Mouse (Mus musculus) liver, embryonic 15.5 days (tissue): ENCODE measurements around the gene Mavs. TPM values are rescaled to one million over a fixed set of nuclear protein-coding genes. Genes with fewer than 3 reads are reported as not detected.

Experiments
- microRNA-seq: library from miRNA; unstranded; fragments of <30 nt; microRNA quantifications from one replicate; pipeline ENCODE4, GENCODE M21; 2016
- polyA plus RNA-seq: library from polyadenylated mRNA; unstranded; fragments of >200 nt; fragmentation: Nextera tagmentation; extraction: Ambion mirVana; gene quantifications from 2 replicates; pipeline ENCODE4 v1.2.1, GENCODE M21; 2015

Gene Mavs
- polyA plus RNA-seq, 1 experiment from 2014 or later: 29.8 TPM

Small RNA genes lying within 50 kb of the gene (microRNA-seq; reads per million reads assigned to microRNA genes)
- gene Mir103-2: 112 reads per million, percentile 55 among the genes with 10 or more reads in this experiment

Other genes with a start within 250 kb of the Mavs start
- gene Gfra4, start 191.0 kb upstream of the Mavs start, polyA plus RNA-seq: 0.23 and 0.37 TPM in 2 replicates
- gene Adam33, start 170.2 kb upstream of the Mavs start, polyA plus RNA-seq: 0.62 and 0.86 TPM in 2 replicates
- 1.5 and 1.7 TPM in 2 replicates for gene Siglec1, start 147.3 kb upstream of the Mavs start, polyA plus RNA-seq
- gene Hspa12b, start 106.8 kb upstream of the Mavs start, polyA plus RNA-seq: 1.8 and 1.9 TPM in 2 replicates
- not detected in 2 replicates for gene Gm11037, start 100.6 kb upstream of the Mavs start, polyA plus RNA-seq
- 135 and 147 TPM in 2 replicates for gene 1700037H04Rik, start 74.0 kb upstream of the Mavs start, polyA plus RNA-seq
- 4.1 and 5.4 TPM in 2 replicates for gene Cenpb, start 54.0 kb upstream of the Mavs start, polyA plus RNA-seq
- 236 and 279 TPM in 2 replicates for gene Cdc25b, start 47.1 kb upstream of the Mavs start, polyA plus RNA-seq
- 1.6 and 1.8 TPM in 2 replicates for gene Spef1, start 46.8 kb upstream of the Mavs start, polyA plus RNA-seq
- gene Ap5s1, start 27.0 kb upstream of the Mavs start, polyA plus RNA-seq: 16.6 and 18.3 TPM in 2 replicates
- 21.7 and 22.0 TPM in 2 replicates for gene Pank2, start 28.4 kb downstream of the Mavs start, polyA plus RNA-seq
- 0.48 and 0.67 TPM in 2 replicates for gene Rnf24, start 118.8 kb downstream of the Mavs start, polyA plus RNA-seq